Mouse (Mus musculus) lung, postnatal 0 days (tissue): ENCODE measurements at regions not wholly inside any gene's neighbourhood (a gene's known extent, or its start where the extent isn't known, plus 50 kb on each side); places are given as distances from the start of the nearest gene placed in this dataset.
"Not testable (repeated sequence)": the region's sequence is repeated elsewhere in the genome, so short reads cannot be mapped to it uniquely, and the experiment has no call there.

ENCODE experiments used
- CTCF ChIP-seq: IDR thresholded peaks from 2 replicates; pipeline ENCODE4 v1.5.1; 2016; ENCODE audit warnings: antibody characterized with exemption, mild to moderate bottlenecking
- EP300 ChIP-seq: IDR thresholded peaks from 2 replicates; pipeline ENCODE4 v1.6.1; 2016; ENCODE audit warnings: antibody characterized with exemption, mild to moderate bottlenecking, control low read depth

GRCm38 (mm10) chr6:114553072-114553471 lies 89.8 kb upstream of the Atg7 start:
- not testable (repeated sequence) for TF ChIP-seq EP300, CTCF
